7 mouse cellular contexts compared by ENCODE assay signal in genomic region chrX:73921823-73922549, GRCm38 (mm10). TPM values are rescaled to one million over a fixed set of nuclear protein-coding genes. Genes with fewer than 3 reads are reported as not detected.
DNase-seq lines count a peak whose midpoint lies in the region; ATAC-seq lines count a peak whose summit lies in the region.

Arhgap4 (minus strand) TSS chrX:73921870.
Naa10 (minus strand) TSS chrX:73921944.

- DNase-seq in adrenal gland, adult (ENCODE audit: inconsistent age in 2 of 2, low spot score in 1 of 2): peak; percentile 91 to 95
- peak; percentile 92 for DNase-seq in embryo, embryonic 10 days (ENCODE audit: low spot score)
- peak; percentile 86 for DNase-seq in gastrocnemius, postnatal 10 days
- peak; percentile 84 to 94 for DNase-seq in left cerebral cortex, postnatal 10 days (ENCODE audit: extremely low spot score in 1 of 2, low spot score in 2 of 2)
- DNase-seq in right cerebral cortex, postnatal 4 days: peak; percentile 86

- ATAC-seq in inflammation-experienced regulatory T-cells, adult 6 months: peak; percentile 94
- ATAC-seq in megakaryocyte-erythroid progenitor cell, adult 5-6 weeks (replicated peaks; ENCODE audit: low FRiP score, low TSS enrichment, poor library complexity, severe bottlenecking): peak; percentile 99

- intact Hi-C loops in left cerebral cortex, postnatal 10 days (cut with DNase I): no loop called here

RNA-seq across cellular contexts. Expression of gene Arhgap4, which starts in this region (rescaled TPM):
- total RNA-seq in gastrocnemius, postnatal 10 days (2021): 1 to 10 TPM in 1 of 2 experiments, under 1 TPM in 1; 0.85 to 2.0 TPM
- polyA plus RNA-seq in inflammation-experienced regulatory T-cells, adult 6 months (2017; shearing (Covaris generic)): 100 to 1,000 TPM; 114 to 148 (median 147) TPM
- 1 to 10 TPM; 5.3 to 5.4 TPM for total RNA-seq in left cerebral cortex, postnatal 10 days (2021)
- 27.6 and 32.5 TPM in 2 replicates for total RNA-seq in megakaryocyte-erythroid progenitor cell, adult 5-6 weeks (2014; fragmentation: Nextera tagmentation)
- total RNA-seq in megakaryocyte-erythroid progenitor cell, adult 5-6 weeks (2017): 13.7 and 20.1 TPM in 2 replicates

RNA-seq across cellular contexts. Expression of gene Naa10, which starts in this region (rescaled TPM):
- total RNA-seq in gastrocnemius, postnatal 10 days (2021): 10 to 100 TPM; 68.7 to 73.5 TPM
- polyA plus RNA-seq in inflammation-experienced regulatory T-cells, adult 6 months (2017; shearing (Covaris generic)): 100 to 1,000 TPM; 173 to 214 (median 188) TPM
- 10 to 100 TPM; 56.9 to 60.6 TPM for total RNA-seq in left cerebral cortex, postnatal 10 days (2021)
- total RNA-seq in megakaryocyte-erythroid progenitor cell, adult 5-6 weeks (2014; fragmentation: Nextera tagmentation): 224 and 245 TPM in 2 replicates
- 150 TPM in 2 replicates for total RNA-seq in megakaryocyte-erythroid progenitor cell, adult 5-6 weeks (2017)

Comparison
In these comparisons a context has a peak if more than half of its experiments do, and no peak if none do; other contexts are left out.
1. Peak in every context shown above with its lines: DNase-seq and ATAC-seq.